Mouse (Mus musculus): ENCODE measurements around the gene Ascc1.

DNA sequence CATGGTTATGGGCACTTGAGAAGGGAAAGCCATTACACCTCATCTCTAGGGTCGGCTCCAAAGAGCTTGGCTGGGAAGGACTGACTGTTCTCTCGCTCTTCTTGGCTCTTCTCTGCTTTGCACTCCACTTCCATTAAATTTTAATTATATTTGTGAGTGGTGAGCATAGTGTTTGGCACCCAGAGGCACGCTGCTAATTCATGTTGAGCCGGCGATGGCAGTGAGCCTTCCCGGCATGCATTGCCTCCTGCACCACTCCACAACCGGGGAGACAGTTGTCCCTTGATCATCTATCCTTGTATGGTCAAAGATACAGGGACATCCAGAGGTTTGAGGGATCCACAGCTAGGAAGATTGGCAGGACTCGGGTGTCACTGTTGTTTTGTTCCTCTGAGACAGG is 107.4 kb downstream of the Ascc1 start:
- TF ChIP-seq CTCF (IDR thresholded peaks at IDR 0.05; ENCODE audit: low read depth, low read length) (no peak), POLR2A (IDR thresholded peaks at IDR 0.05; ENCODE audit: extremely low read depth, insufficient read depth, low read length) (no peak)

Data from liver, adult 2 months (tissue).